Mouse (Mus musculus): ENCODE data around the gene Ccm2l.

DNA sequence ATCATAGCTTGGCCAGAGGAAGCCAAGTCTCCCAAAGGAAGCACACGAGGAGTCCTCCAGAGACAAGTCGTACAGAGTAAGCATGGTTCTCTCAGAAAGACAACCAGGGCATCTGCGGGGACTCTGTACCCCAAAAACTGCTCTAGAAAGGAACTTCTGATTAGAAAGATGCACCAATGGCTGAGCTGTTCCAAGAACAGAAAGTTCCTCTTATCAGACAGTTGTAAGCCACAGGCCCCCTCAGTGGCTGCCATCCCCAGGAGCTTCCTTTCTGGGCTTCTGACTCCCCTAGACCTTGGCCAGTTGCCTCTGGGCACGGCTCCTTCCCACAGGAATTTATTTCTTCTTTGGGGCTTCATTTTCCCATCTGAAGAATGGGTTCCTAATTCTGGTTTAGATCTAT lies 49.9 kb downstream of the Ccm2l start:
- TF ChIP-seq CTCF (IDR thresholded peaks at IDR 0.05; ENCODE audit: low read depth) = no peak
- TF ChIP-seq EP300 (IDR thresholded peaks at IDR 0.05; ENCODE audit: low read depth) = no peak

All from liver, postnatal 0 days (tissue).